Mouse (Mus musculus) kidney, adult 2 months (tissue): ENCODE measurements around the gene Cacna1a. TPM values are rescaled to one million over a fixed set of nuclear protein-coding genes. Genes with fewer than 3 reads are reported as not detected.
"Not testable (repeated sequence)": the region's sequence is repeated elsewhere in the genome, so short reads cannot be mapped to it uniquely, and the experiment has no call there.

ENCODE experiments used
- DNase-seq: peaks from one replicate; pipeline ENCODE4 v3.0.0; 2021
- H3K27ac ChIP-seq: fragments of 200-500 bp; 2 replicates; pipeline ENCODE4 v1.5.1; 2012; ENCODE audit warnings: low read depth, low read length, control low read depth, inconsistent platforms; ENCODE audit not compliant: insufficient read depth
- H3K27me3 ChIP-seq: fragments of 200-500 bp; replicated peaks from 2 replicates; pipeline ENCODE4 v1.6.1; 2012; ENCODE audit warnings: mild to moderate bottlenecking, moderate library complexity, low read length, inconsistent platforms; ENCODE audit not compliant: control insufficient read depth, insufficient read depth
- H3K36me3 ChIP-seq: fragments of 200-500 bp; 2 replicates; pipeline ENCODE4 v1.6.1; 2012; ENCODE audit warnings: mild to moderate bottlenecking, moderate library complexity, low read length, inconsistent platforms; ENCODE audit not compliant: control insufficient read depth, insufficient read depth
- H3K4me1 ChIP-seq: fragments of 200-500 bp; 2 replicates; pipeline ENCODE4 v1.6.1; 2011; ENCODE audit warnings: low read length; ENCODE audit not compliant: control insufficient read depth, insufficient read depth
- H3K4me3 ChIP-seq: fragments of 200-500 bp; 2 replicates; pipeline ENCODE4 v1.5.1; 2011; ENCODE audit warnings: mild to moderate bottlenecking, low read depth, low read length, control low read depth; ENCODE audit not compliant: insufficient read depth
- CTCF ChIP-seq: fragments of 200-500 bp; conservative IDR thresholded peaks from 2 replicates; pipeline ENCODE4 v1.5.1; 2011; ENCODE audit warnings: low read depth, mild to moderate bottlenecking, control low read depth, low read length, moderate library complexity, mixed read lengths; ENCODE audit not compliant: insufficient read depth, insufficient read length
- POLR2A ChIP-seq: fragments of 200-500 bp; IDR thresholded peaks from one replicate; pipeline ENCODE4 v1.6.1; 2011; ENCODE audit warnings: low read depth, low read length, control low read depth
- WGBS: fragments of 180-500 bp; shearing (Covaris S2); methylation state at CpG from one replicate; pipeline ENCODE4 v1.1.7; 2018; 5-methylcytosine and 5-hydroxymethylcytosine counted together
- polyA plus RNA-seq: library from polyadenylated mRNA; depleted of rRNA; stranded (reverse); fragments of >200 nt; gene quantifications from 2 replicates; pipeline ENCODE4 v1.2.3, GENCODE M21; 2012

Gene Cacna1a
- polyA plus RNA-seq, 1 experiment: 6.8 TPM

DNA sequence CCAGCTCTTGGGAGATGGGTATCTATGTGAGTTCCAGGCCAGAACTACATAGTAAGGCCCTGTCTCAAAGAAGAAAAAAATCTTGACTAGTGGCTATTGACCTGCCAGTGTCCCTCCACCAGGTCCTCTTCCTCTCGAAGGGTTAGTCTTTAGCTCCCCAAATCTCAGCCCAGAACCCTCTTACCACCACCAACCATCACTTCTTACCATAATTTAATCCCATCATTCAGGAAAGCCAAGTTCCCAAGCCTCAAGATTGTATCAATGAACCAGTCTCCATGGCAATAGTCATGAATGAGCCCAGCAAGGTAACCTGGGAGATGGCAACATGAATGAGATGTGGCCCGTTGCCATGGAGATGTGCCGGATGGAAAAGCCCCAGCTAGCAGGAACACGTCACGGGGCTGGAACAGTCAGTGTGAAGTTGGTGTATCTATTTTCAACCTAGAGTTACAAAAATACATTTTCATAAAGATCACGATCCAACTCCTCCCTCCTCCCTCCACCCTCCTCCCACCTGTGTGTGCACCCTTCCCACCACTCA is 106.4 kb downstream of the Cacna1a start:
- Histone ChIP-seq H3K27me3 (no peaks in the 10 kb centered on the region), H3K4me3 (no peak overlapping the region), H3K4me1 (no peaks in the 10 kb centered on the region), H3K36me3 (no peaks in the 10 kb centered on the region), H3K27ac (no peak overlapping the region)
- TF ChIP-seq POLR2A (no peak), CTCF (no peak)
- no peak for DNase-seq
- WGBS: 88% methylated on average over 6 of the region's 6 CpGs

DNA sequence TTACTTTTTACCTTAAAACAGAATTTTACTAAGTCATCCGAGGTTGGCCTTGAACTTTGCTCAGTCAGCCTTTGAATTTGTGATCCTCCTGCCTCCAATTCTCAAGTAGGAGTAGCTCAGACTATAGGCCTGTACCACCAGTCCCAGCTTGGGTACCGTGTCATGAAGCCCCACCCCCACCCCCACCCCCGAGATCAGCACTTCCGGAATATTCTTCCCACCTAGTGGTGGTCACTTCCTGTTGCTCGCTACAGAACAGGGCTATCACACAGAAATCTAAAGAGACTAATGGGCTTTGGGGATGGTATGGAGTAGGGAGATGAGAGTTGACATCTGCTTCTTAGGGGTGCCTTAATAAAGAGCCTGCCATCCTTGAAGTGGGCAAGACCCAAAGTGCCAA is 112.9 kb downstream of the Cacna1a start:
- Histone ChIP-seq H3K4me1 (no peaks in the 10 kb centered on the region), H3K27ac (no peak overlapping the region), H3K36me3 (no peaks in the 10 kb centered on the region), H3K27me3 (no peaks in the 10 kb centered on the region), H3K4me3 (no peak overlapping the region)
- 44% methylated on average over 5 of the region's 5 CpGs for WGBS
- no peak for TF ChIP-seq POLR2A
- no peak for TF ChIP-seq CTCF
- DNase-seq: no peak

- DNase-seq: peak; percentile 57
- H3K27me3 ChIP-seq: no peaks in the 10 kb centered on the region
- H3K4me1 ChIP-seq: no peaks in the 10 kb centered on the region
- TF ChIP-seq CTCF (no peak), POLR2A (no peak)
- H3K27ac ChIP-seq: no peak overlapping the region
- 66% methylated on average over 10 of the region's 10 CpGs for WGBS
- no peak overlapping the region for H3K4me3 ChIP-seq
- no peaks in the 10 kb centered on the region for H3K36me3 ChIP-seq
These were observed 113.5 kb downstream of the Cacna1a start for GRCm38 (mm10) chr8:84501671-84502308.

GRCm38 (mm10) chr8:84502638-84503037 is 114.4 kb downstream of the Cacna1a start:
- no peaks in the 10 kb centered on the region for H3K4me1 ChIP-seq
- no peaks in the 10 kb centered on the region for H3K36me3 ChIP-seq
- H3K27me3 ChIP-seq: no peaks in the 10 kb centered on the region
- TF ChIP-seq CTCF: no peak
- no peak for TF ChIP-seq POLR2A
- H3K27ac ChIP-seq: no peak overlapping the region
- WGBS: 90% methylated on average over 4 of the region's 4 CpGs
- H3K4me3 ChIP-seq: no peak overlapping the region
- no peak for DNase-seq

- no peak for DNase-seq
- Histone ChIP-seq H3K4me1 (no peaks in the 10 kb centered on the region), H3K27me3 (no peaks in the 10 kb centered on the region), H3K27ac (no peak overlapping the region), H3K36me3 (no peaks in the 10 kb centered on the region), H3K4me3 (no peak overlapping the region)
- TF ChIP-seq CTCF (no peak), POLR2A (no peak)
- WGBS: 77% methylated on average over 5 of the region's 5 CpGs
These were observed 119.0 kb downstream of the Cacna1a start for GRCm38 (mm10) chr8:84507220-84507619.

- H3K4me1 ChIP-seq, H3K27me3 ChIP-seq, H3K4me3 ChIP-seq, H3K36me3 ChIP-seq, H3K27ac ChIP-seq: not testable (repeated sequence)
- WGBS: 76% methylated on average over 6 of the region's 6 CpGs
- peak; percentile 39 for TF ChIP-seq CTCF
- DNase-seq: peak; percentile 1
These were observed 121.5 kb downstream of the Cacna1a start for GRCm38 (mm10) chr8:84509764-84510163.

- WGBS: 87% methylated on average over 13 of the region's 13 CpGs
- no peaks in the 10 kb centered on the region for H3K27me3 ChIP-seq
- no peak overlapping the region for H3K4me3 ChIP-seq
- no peak overlapping the region for H3K27ac ChIP-seq
- TF ChIP-seq CTCF (no peak), POLR2A (no peak)
- no peaks in the 10 kb centered on the region for H3K36me3 ChIP-seq
- no peaks in the 10 kb centered on the region for H3K4me1 ChIP-seq
- DNase-seq: no peak
These were observed 123.4 kb downstream of the Cacna1a start for GRCm38 (mm10) chr8:84511621-84512020.
